Mouse (Mus musculus): ENCODE results near the gene Tspo2. TPM values are rescaled to one million over a fixed set of nuclear protein-coding genes. Genes with fewer than 3 reads are reported as not detected.
"Not testable (repeated sequence)": the region's sequence is repeated elsewhere in the genome, so short reads cannot be mapped to it uniquely, and the experiment has no call there.

Gene Tspo2
- polyA plus RNA-seq (2015; fragmentation: Nextera tagmentation; extraction: Ambion mirVana), result 1.7 and 2.4 TPM in 2 replicates

DNA sequence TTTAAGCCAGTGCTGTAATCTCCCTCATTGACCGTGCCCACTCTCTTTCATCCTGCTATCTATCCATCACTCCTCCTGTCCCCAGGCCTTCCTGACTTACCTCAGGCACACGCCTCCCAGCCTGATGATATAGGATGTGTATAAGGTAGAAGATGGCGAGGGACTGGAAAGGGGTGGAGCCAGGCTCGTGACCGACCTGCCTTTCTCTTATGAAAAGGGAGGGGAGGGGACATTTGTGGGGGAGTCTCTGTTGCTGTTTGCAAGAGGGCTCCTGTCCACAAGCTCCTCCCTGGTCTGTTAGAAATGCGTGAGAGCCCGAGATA is at the start of gene Tspo2:
TSS of gene Tspo2 (minus strand) at position 170 of the 323 bp plus-strand sequence.
- Histone ChIP-seq H3K4me1 (peaks cover 10% of the 10 kb centered on the region), H3K27me3 (no peaks in the 10 kb centered on the region), H3K9me3 (replicated peaks) (no peaks in the 10 kb centered on the region), H3K27ac (no peak within 1 kb of the TSS), H3K4me2 (no peak within 1 kb of the TSS), H3K9ac (no peak within 1 kb of the TSS), H3K36me3 (ENCODE audit: poor library complexity, severe bottlenecking) (no peaks in the 10 kb centered on the region), H3K4me3 (no peak within 1 kb of the TSS)
- 77% methylated on average over 7 of the region's 7 CpGs for WGBS
- 0 out of 2 replicates have a peak, but pooled peaks have one; percentile 38 for ATAC-seq

DNA sequence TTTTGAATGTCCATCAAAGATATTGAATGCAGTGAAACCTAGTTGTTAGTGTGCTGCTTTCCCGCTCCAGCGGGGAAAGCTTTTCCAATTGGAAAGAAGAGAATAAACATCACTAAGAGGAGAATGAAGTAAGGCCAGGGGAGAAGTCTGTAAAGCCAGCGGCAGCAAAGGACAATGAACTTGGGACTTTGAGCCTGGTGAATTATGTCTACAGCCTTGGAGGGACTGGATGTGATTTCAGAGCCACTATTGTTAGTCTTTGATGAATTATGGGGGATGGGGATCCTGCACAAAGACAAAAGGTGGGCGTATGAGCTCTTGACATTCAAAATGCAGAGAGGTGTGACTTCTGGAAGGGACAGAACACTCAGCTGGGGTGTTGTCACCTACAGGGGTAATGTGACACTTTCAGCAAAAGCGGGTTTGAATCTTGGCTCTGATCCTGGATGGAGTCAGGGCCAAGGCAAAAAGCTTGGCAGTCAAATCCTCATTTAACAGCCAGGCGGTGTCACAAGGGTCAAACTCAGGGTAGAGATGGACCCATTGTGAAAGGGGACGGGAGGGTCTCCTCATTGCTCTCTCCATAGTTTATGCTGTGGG is 49.6 kb upstream of the Tspo2 start:
- H3K27ac ChIP-seq, result no peak overlapping the region
- H3K4me1 ChIP-seq, result peaks cover 20% of the 10 kb centered on the region
- H3K27me3 ChIP-seq, result no peaks in the 10 kb centered on the region
- H3K9ac ChIP-seq, result no peak overlapping the region
- H3K4me2 ChIP-seq, result no peak overlapping the region
- 81% methylated on average over 7 of the region's 7 CpGs for whole genome bisulfite sequencing
- no peak overlapping the region for H3K4me3 ChIP-seq
- H3K36me3 ChIP-seq (ENCODE audit: poor library complexity, severe bottlenecking), result no peaks in the 10 kb centered on the region
- ATAC-seq, result no peak
- H3K9me3 ChIP-seq (replicated peaks), result 0 out of 2 replicates have a peak, but pooled peaks cover 4% of the 10 kb centered on the region

DNA sequence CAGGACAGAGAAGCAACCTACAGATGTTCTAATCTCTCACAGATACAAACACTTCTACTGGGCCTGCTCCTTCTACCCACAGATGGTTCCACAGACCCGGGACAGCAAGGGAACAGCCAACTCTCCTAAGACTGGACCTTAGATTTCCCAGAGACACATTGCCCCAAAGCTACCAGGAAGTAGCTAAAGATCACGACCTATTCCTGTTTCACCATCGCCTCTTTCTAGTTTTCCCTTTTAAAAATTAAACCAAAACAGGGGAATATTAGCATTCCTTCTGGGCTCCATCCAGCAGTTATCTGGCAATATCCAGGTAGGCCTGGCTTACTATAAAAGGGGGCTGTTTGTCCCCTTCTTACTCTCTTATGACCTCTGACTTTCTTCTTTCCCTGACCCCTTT is 46.7 kb upstream of the Tspo2 start:
- Histone ChIP-seq H3K4me2 (no peak overlapping the region), H3K4me1 (no peaks in the 10 kb centered on the region), H3K27ac (no peak overlapping the region), H3K27me3 (no peaks in the 10 kb centered on the region), H3K4me3 (no peak overlapping the region), H3K9ac (no peak overlapping the region), H3K36me3 (ENCODE audit: poor library complexity, severe bottlenecking) (no peaks in the 10 kb centered on the region), H3K9me3 (replicated peaks) (no peaks in the 10 kb centered on the region)
- WGBS, result 87% methylated on average over 3 of the region's 3 CpGs
- no peak for ATAC-seq

DNA sequence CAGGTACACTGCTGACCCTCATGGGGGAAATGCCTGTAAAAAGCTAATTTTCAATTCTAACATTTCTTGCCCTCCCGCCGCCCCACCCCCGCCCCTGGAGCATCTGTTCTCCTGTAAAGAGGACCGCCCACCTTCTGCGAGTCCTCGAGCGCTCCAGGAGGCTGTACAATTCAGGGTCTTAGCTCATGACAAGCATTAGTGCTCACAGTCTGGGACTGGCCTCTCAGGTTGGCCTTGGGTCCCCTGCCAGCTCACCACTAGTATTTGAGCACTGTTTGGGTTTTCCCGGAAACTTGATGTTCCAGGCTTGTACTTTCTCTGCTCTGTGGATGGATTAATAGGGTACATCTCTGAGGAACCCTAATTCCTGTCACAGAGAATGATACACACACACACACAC is 42.7 kb upstream of the Tspo2 start:
- H3K36me3 ChIP-seq (ENCODE audit: poor library complexity, severe bottlenecking), result no peaks in the 10 kb centered on the region
- no peak overlapping the region for H3K9ac ChIP-seq
- 63% methylated on average over 8 of the region's 8 CpGs for WGBS
- H3K4me2 ChIP-seq, result no peak overlapping the region
- H3K4me1 ChIP-seq, result no peaks in the 10 kb centered on the region
- no peaks in the 10 kb centered on the region for H3K9me3 ChIP-seq (replicated peaks)
- no peak overlapping the region for H3K4me3 ChIP-seq
- ATAC-seq, result peak; percentile 27; the same call in 1 of the 2 replicates
- no peaks in the 10 kb centered on the region for H3K27me3 ChIP-seq
- H3K27ac ChIP-seq, result no peak overlapping the region

- H3K9me3 ChIP-seq (replicated peaks), result no peaks in the 10 kb centered on the region
- no peaks in the 10 kb centered on the region for H3K4me1 ChIP-seq
- H3K4me3 ChIP-seq, result no peak overlapping the region
- H3K27ac ChIP-seq, result no peak overlapping the region
- 51% methylated on average over 7 of the region's 7 CpGs for whole genome bisulfite sequencing
- no peaks in the 10 kb centered on the region for H3K36me3 ChIP-seq (ENCODE audit: poor library complexity, severe bottlenecking)
- no peak overlapping the region for H3K4me2 ChIP-seq
- H3K27me3 ChIP-seq, result no peaks in the 10 kb centered on the region
- ATAC-seq, result peak; percentile 21; the same call in 1 of the 2 replicates
- no peak overlapping the region for H3K9ac ChIP-seq
Observed at GRCm38 (mm10) chr17:48493582-48493981, 42.3 kb upstream of the Tspo2 start.

- Histone ChIP-seq H3K4me3 (no peak overlapping the region), H3K4me2 (no peak overlapping the region), H3K27ac (no peak overlapping the region), H3K36me3 (ENCODE audit: poor library complexity, severe bottlenecking) (no peaks in the 10 kb centered on the region), H3K4me1 (no peaks in the 10 kb centered on the region), H3K27me3 (no peaks in the 10 kb centered on the region), H3K9ac (no peak overlapping the region), H3K9me3 (replicated peaks) (no peaks in the 10 kb centered on the region)
- 93% methylated on average over 8 of the region's 8 CpGs for WGBS
- no peak for ATAC-seq
Observed at GRCm38 (mm10) chr17:48492621-48493020, 41.3 kb upstream of the Tspo2 start.

DNA sequence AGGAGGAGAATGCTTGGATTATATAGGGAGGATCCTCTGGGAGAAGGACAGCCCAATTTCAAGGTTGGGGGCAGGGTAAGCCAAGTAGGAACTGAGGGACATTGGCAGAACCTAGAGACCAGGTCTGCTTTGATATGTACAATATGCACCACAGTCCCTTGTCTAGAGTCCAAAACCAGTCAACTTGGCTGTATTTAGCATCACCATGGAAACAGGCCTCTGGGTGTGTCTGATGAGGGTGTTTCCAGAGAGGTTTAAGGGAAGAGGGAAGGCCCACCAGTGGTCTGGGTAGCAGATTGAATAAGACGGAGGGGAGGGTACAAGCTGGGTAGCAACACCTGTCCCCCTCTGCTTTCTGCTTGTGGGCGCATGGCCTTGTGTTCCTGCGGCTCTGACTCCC is 38.1 kb upstream of the Tspo2 start:
- Histone ChIP-seq H3K27me3 (no peaks in the 10 kb centered on the region), H3K4me2 (no peak overlapping the region), H3K4me1 (no peaks in the 10 kb centered on the region), H3K27ac (no peak overlapping the region), H3K36me3 (ENCODE audit: poor library complexity, severe bottlenecking) (no peaks in the 10 kb centered on the region), H3K9ac (no peak overlapping the region), H3K9me3 (replicated peaks) (no peaks in the 10 kb centered on the region), H3K4me3 (no peak overlapping the region)
- no peak for ATAC-seq
- 91% methylated on average over 3 of the region's 3 CpGs for WGBS

GRCm38 (mm10) chr17:48484191-48484590 is 32.9 kb upstream of the Tspo2 start:
- ATAC-seq, result no peak
- H3K9me3 ChIP-seq (replicated peaks), result no peaks in the 10 kb centered on the region
- no peaks in the 10 kb centered on the region for H3K4me1 ChIP-seq
- WGBS, result 85% methylated on average over 5 of the region's 5 CpGs
- H3K4me3 ChIP-seq, result no peak overlapping the region
- H3K9ac ChIP-seq, result no peak overlapping the region
- H3K27me3 ChIP-seq, result no peaks in the 10 kb centered on the region
- no peak overlapping the region for H3K27ac ChIP-seq
- H3K36me3 ChIP-seq (ENCODE audit: poor library complexity, severe bottlenecking), result no peaks in the 10 kb centered on the region
- H3K4me2 ChIP-seq, result no peak overlapping the region

GRCm38 (mm10) chr17:48483764-48484163 is 32.4 kb upstream of the Tspo2 start:
- Histone ChIP-seq H3K27ac (no peak overlapping the region), H3K4me2 (no peak overlapping the region), H3K4me1 (no peaks in the 10 kb centered on the region), H3K4me3 (no peak overlapping the region), H3K9me3 (replicated peaks) (no peaks in the 10 kb centered on the region), H3K27me3 (no peaks in the 10 kb centered on the region), H3K36me3 (ENCODE audit: poor library complexity, severe bottlenecking) (no peaks in the 10 kb centered on the region), H3K9ac (no peak overlapping the region)
- ATAC-seq, result no peak
- 90% methylated on average over 5 of the region's 5 CpGs for WGBS

DNA sequence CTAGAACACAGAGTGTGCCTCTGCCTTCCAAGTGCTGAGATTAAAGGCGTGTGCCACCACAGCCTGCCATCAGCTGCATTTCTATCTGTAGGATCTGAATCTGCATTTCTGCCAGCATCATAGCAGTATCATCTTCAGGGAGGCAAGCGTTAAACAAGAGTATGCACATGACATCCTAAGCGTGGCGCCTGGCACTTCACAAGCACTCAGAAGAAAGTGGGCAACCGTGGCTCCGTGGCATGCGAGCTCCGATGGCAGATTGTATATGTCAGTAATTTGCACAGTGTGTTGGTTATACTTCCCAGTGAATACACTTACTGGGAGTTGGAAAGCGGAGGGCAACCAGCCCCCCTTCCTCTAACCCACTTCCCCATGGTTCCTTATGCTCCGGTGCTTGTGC is 28.6 kb upstream of the Tspo2 start:
- WGBS, result 80% methylated on average over 10 of the region's 10 CpGs
- no peak for ATAC-seq
- H3K9ac ChIP-seq, result no peak overlapping the region

GRCm38 (mm10) chr17:48475444-48475843 is 24.1 kb upstream of the Tspo2 start:
- Histone ChIP-seq H3K9ac (no peak overlapping the region), H3K4me2 (no peak overlapping the region), H3K27me3 (no peaks in the 10 kb centered on the region), H3K9me3 (replicated peaks) (no peaks in the 10 kb centered on the region), H3K36me3 (ENCODE audit: poor library complexity, severe bottlenecking) (no peaks in the 10 kb centered on the region), H3K4me3 (no peak overlapping the region), H3K27ac (no peak overlapping the region), H3K4me1 (no peaks in the 10 kb centered on the region)
- ATAC-seq, result no peak
- 84% methylated on average over 8 of the region's 8 CpGs for WGBS

More for the DNA sequence above, 28.6 kb upstream of the Tspo2 start:
- Histone ChIP-seq H3K4me1 (no peaks in the 10 kb centered on the region), H3K4me2 (no peak overlapping the region), H3K9me3 (replicated peaks) (no peaks in the 10 kb centered on the region), H3K36me3 (ENCODE audit: poor library complexity, severe bottlenecking) (no peaks in the 10 kb centered on the region), H3K4me3 (no peak overlapping the region), H3K27me3 (no peaks in the 10 kb centered on the region), H3K27ac (no peak overlapping the region)

GRCm38 (mm10) chr17:48474282-48474681 is 23.0 kb upstream of the Tspo2 start:
- H3K36me3 ChIP-seq (ENCODE audit: poor library complexity, severe bottlenecking); H3K4me2 ChIP-seq; H3K4me1 ChIP-seq; H3K9ac ChIP-seq; H3K9me3 ChIP-seq (replicated peaks); H3K27ac ChIP-seq; ATAC-seq; H3K27me3 ChIP-seq; H3K4me3 ChIP-seq: not testable (repeated sequence)
- 82% methylated on average over 6 of the region's 6 CpGs for WGBS
